Mouse (Mus musculus): ENCODE measurements around the gene Spen.

- TF ChIP-seq GATA1 (IDR thresholded peaks at IDR 0.05; ENCODE audit: low read length) (no peak), TAL1 (IDR thresholded peaks at IDR 0.05; ENCODE audit: low read length) (no peak)
Observed at GRCm38 (mm10) chr4:141525940-141526339, 12.5 kb downstream of the Spen start.
